19 mouse cellular contexts compared by ENCODE assay signal in genomic region chr6:120903961-120904360, GRCm38 (mm10). TPM values are rescaled to one million over a fixed set of nuclear protein-coding genes. Genes with fewer than 3 reads are reported as not detected.
DNase-seq lines count a peak whose midpoint lies in the region; ATAC-seq and TF ChIP-seq lines count a peak whose summit lies in the region.
"Had no signal": no experiment of that assay in that cellular context is flagged by ENCODE, and none has a peak within 500 bp of the region (broad histone marks: within the 10 kb centered on the region; RNA-seq: fewer than 3 reads in every experiment).

No protein-coding gene starts in this region.

- no peak overlapping the region for H3K4me3 ChIP-seq in kidney, adult 2 months (ENCODE audit: insufficient read depth, low read depth, low read length)
- H3K4me3 ChIP-seq in E14TG2a.4 (replicated peaks; ENCODE audit: low read length), result peak overlapping the region; percentile 37; the same call in 1 of the 2 replicates
- H3K4me3 ChIP-seq in liver, embryonic 14.5 days (ENCODE audit: insufficient read depth in 1 of 2, low read depth in 2 of 2, low read length in 2 of 2), result no peak overlapping the region
- H3K4me3 ChIP-seq in heart, embryonic 12.5 days, result no peak overlapping the region
- H3K4me3 ChIP-seq: forebrain, embryonic 10.5 days; heart, adult 2 months; heart, embryonic 15.5 days; hindbrain, embryonic 15.5 days; midbrain, embryonic 15.5 days had no signal

- no peak for TF ChIP-seq EP300 in liver, embryonic 14.5 days (IDR thresholded peaks at IDR 0.05; ENCODE audit: low read depth)

- H3K27ac ChIP-seq in kidney, adult 2 months (ENCODE audit: insufficient read depth, low read depth, low read length), result peak overlapping the region; percentile 92
- H3K27ac ChIP-seq in liver, embryonic 14.5 days, result no peak overlapping the region
- no peak overlapping the region for H3K27ac ChIP-seq in heart, embryonic 12.5 days (ENCODE audit: poor library complexity, severe bottlenecking)
- H3K27ac ChIP-seq: forebrain, embryonic 10.5 days; heart, adult 2 months; heart, embryonic 15.5 days; hindbrain, embryonic 15.5 days; midbrain, embryonic 15.5 days had no signal

- H3K36me3 ChIP-seq in kidney, adult 2 months (ENCODE audit: control insufficient read depth, insufficient read depth, low read length), result no peaks in the 10 kb centered on the region
- peaks cover 49% of the 10 kb centered on the region for H3K36me3 ChIP-seq in E14TG2a.4 (ENCODE audit: insufficient read depth, low read length)
- H3K36me3 ChIP-seq in liver, embryonic 14.5 days (replicated peaks; ENCODE audit: control insufficient read depth, insufficient read depth, low read depth), result no peaks in the 10 kb centered on the region
- no peaks in the 10 kb centered on the region for H3K36me3 ChIP-seq in heart, embryonic 12.5 days
- H3K36me3 ChIP-seq: forebrain, embryonic 10.5 days; heart, embryonic 15.5 days; hindbrain, embryonic 15.5 days; midbrain, embryonic 15.5 days had no signal

- H3K9ac ChIP-seq in liver, embryonic 14.5 days (replicated peaks), result no peak overlapping the region
- no peak overlapping the region for H3K9ac ChIP-seq in heart, embryonic 12.5 days
- H3K9ac ChIP-seq: forebrain, postnatal 0 days; heart, embryonic 15.5 days; hindbrain, embryonic 15.5 days; midbrain, embryonic 15.5 days had no signal

- peaks cover 34% of the 10 kb centered on the region; the same call in 1 of the 2 replicates for H3K4me1 ChIP-seq in kidney, adult 2 months (ENCODE audit: control insufficient read depth, insufficient read depth, low read length)
- peaks cover 77% of the 10 kb centered on the region for H3K4me1 ChIP-seq in E14TG2a.4 (replicated peaks; ENCODE audit: low read depth, low read length)
- H3K4me1 ChIP-seq in liver, embryonic 14.5 days (replicated peaks; ENCODE audit: control insufficient read depth in 2 of 2, insufficient read depth in 2 of 2, low read length in 1 of 2), result peaks cover 3 to 10% of the 10 kb centered on the region in 2 experiments; a peak in 1 of 4 replicates
- H3K4me1 ChIP-seq in heart, embryonic 12.5 days (replicated peaks), result no peaks in the 10 kb centered on the region
- H3K4me1 ChIP-seq: forebrain, embryonic 10.5 days; hindbrain, embryonic 15.5 days; midbrain, embryonic 15.5 days had no signal

- no peak overlapping the region; the same call in 1 of the 2 replicates for H3K4me2 ChIP-seq in liver, embryonic 14.5 days (ENCODE audit: low read depth)
- no peak overlapping the region for H3K4me2 ChIP-seq in heart, embryonic 12.5 days
- H3K4me2 ChIP-seq: heart, embryonic 15.5 days; hindbrain, embryonic 15.5 days; midbrain, embryonic 15.5 days had no signal

- no peak for DNase-seq in kidney, adult 2 months
- no peak for DNase-seq in kidney, adult 9 months
- peak; percentile 48 for DNase-seq in kidney, postnatal 10 days
- DNase-seq in liver, embryonic 14.5 days (ENCODE audit: low read depth in 3 of 3, low spot score in 3 of 3), result no peak
- no peak for DNase-seq in cerebellum, adult 18-20 months
- DNase-seq in adrenal gland, adult (ENCODE audit: inconsistent age in 2 of 2, low spot score in 1 of 2), result no peak
- DNase-seq: cerebellum, adult 11 months; forebrain, postnatal 0 days; gastrocnemius, postnatal 25 days; right cerebral cortex, adult 18-20 months; right cerebral cortex, postnatal 4 days; thymus, adult 18-20 months had no signal

- TF ChIP-seq CTCF in kidney, adult 2 months (conservative IDR thresholded peaks at IDR 0.05; ENCODE audit: insufficient read depth, insufficient read length, low read depth, low read length), result no peak
- TF ChIP-seq CTCF in E14TG2a.4 (conservative IDR thresholded peaks at IDR 0.05; ENCODE audit: low read length), result no peak
- 0 out of 2 replicates have a peak, but pooled peaks have one; percentile 2 for TF ChIP-seq CTCF in liver, embryonic 14.5 days (IDR thresholded peaks at IDR 0.05; ENCODE audit: low read depth)

- H3K27me3 ChIP-seq in kidney, adult 2 months (replicated peaks; ENCODE audit: control insufficient read depth, insufficient read depth, low read length), result no peaks in the 10 kb centered on the region
- H3K27me3 ChIP-seq in E14TG2a.4 (ENCODE audit: insufficient read depth, low read length), result no peaks in the 10 kb centered on the region
- no peaks in the 10 kb centered on the region for H3K27me3 ChIP-seq in liver, embryonic 14.5 days (ENCODE audit: control insufficient read depth, insufficient read depth, low read length)
- H3K27me3 ChIP-seq in heart, embryonic 12.5 days (replicated peaks), result no peaks in the 10 kb centered on the region
- H3K27me3 ChIP-seq: heart, embryonic 15.5 days; hindbrain, embryonic 15.5 days; midbrain, embryonic 15.5 days had no signal

- WGBS in kidney, adult 2 months, result 36% methylated on average over 11 of the region's 11 CpGs
- 66% methylated on average over 11 of the region's 11 CpGs for WGBS in liver, embryonic 14.5 days (ENCODE audit: insufficient replicate concordance)
- WGBS in heart, embryonic 12.5 days, result 88% methylated on average over 11 of the region's 11 CpGs

- peak; percentile 40 for TF ChIP-seq POLR2A in kidney, adult 2 months (IDR thresholded peaks at IDR 0.05; ENCODE audit: low read depth, low read length)

- H3K9me3 ChIP-seq in E14TG2a.4 (ENCODE audit: low read length), result no peaks in the 10 kb centered on the region
- no peaks in the 10 kb centered on the region for H3K9me3 ChIP-seq in liver, embryonic 14.5 days (ENCODE audit: control insufficient read depth, low read length)
- no peaks in the 10 kb centered on the region for H3K9me3 ChIP-seq in heart, embryonic 12.5 days (replicated peaks)
- H3K9me3 ChIP-seq: forebrain, embryonic 10.5 days; heart, embryonic 15.5 days; hindbrain, embryonic 15.5 days; midbrain, embryonic 15.5 days had no signal

- ATAC-seq in liver, embryonic 14.5 days (ENCODE audit: insufficient read depth), result no peak
- ATAC-seq in heart, embryonic 12.5 days (ENCODE audit: insufficient number of reproducible peaks, low FRiP score), result no peak
- ATAC-seq: forebrain, postnatal 0 days; midbrain, embryonic 15.5 days had no signal

RNA-seq across cellular contexts. Expression of gene Bid, which starts 12.7 kb away (rescaled TPM):
- polyA plus RNA-seq in kidney, adult 2 months (2012; rRNA removed), result 59.8 and 60.6 TPM in 2 replicates
- 14.5 and 16.2 TPM in 2 replicates for polyA plus RNA-seq in liver, embryonic 14.5 days (2012; rRNA removed)
- 25.6 and 26.1 TPM in 2 replicates for polyA plus RNA-seq in liver, embryonic 14.5 days (2014; fragmentation: Nextera tagmentation; extraction: Ambion mirVana)
- 9.3 and 10.3 TPM in 2 replicates for polyA plus RNA-seq in heart, embryonic 12.5 days (2016; fragmentation: Nextera tagmentation; extraction: Ambion mirVana)
